Mouse (Mus musculus) thymus, postnatal 4 days (tissue): Measurements from ENCODE around the gene Slc16a8.
A peak's percentile ranks its signal among the peaks of the same experiment; 100 is the strongest.

Experiments used
- DNase-seq: peaks from one replicate; pipeline ENCODE4 v3.0.0; 2021

The Slc16a8 gene

GRCm38 (mm10) chr15:79254661-79255060 is at the start of gene Slc16a8:
Gene Slc16a8 (minus strand): TSS chr15:79254761.
- DNase-seq: no peak

- peak; percentile 78 for DNase-seq
Observed at GRCm38 (mm10) chr15:79303725-79304124, 49.2 kb upstream of the Slc16a8 start.

GRCm38 (mm10) chr15:79299563-79300155 is 45.1 kb upstream of the Slc16a8 start:
- no peak for DNase-seq

GRCm38 (mm10) chr15:79298553-79298952 is 44.0 kb upstream of the Slc16a8 start:
- DNase-seq: no peak

- no peak for DNase-seq
Observed at GRCm38 (mm10) chr15:79292779-79293178, 38.2 kb upstream of the Slc16a8 start.

GRCm38 (mm10) chr15:79290340-79290739 is 35.8 kb upstream of the Slc16a8 start:
- DNase-seq: no peak

GRCm38 (mm10) chr15:79289441-79289840 is 34.9 kb upstream of the Slc16a8 start:
- no peak for DNase-seq

- DNase-seq: no peak
Observed at GRCm38 (mm10) chr15:79288387-79288786, 33.8 kb upstream of the Slc16a8 start.

- DNase-seq: no peak
Observed at GRCm38 (mm10) chr15:79287091-79287490, 32.5 kb upstream of the Slc16a8 start.

GRCm38 (mm10) chr15:79286141-79286540 is 31.6 kb upstream of the Slc16a8 start:
- no peak for DNase-seq

- no peak for DNase-seq
Observed at GRCm38 (mm10) chr15:79285399-79285798, 30.8 kb upstream of the Slc16a8 start, which contains the start of gene Baiap2l2. Gene Baiap2l2 (minus strand): TSS chr15:79285537.

- DNase-seq: no peak
Observed at GRCm38 (mm10) chr15:79283371-79283770, 28.8 kb upstream of the Slc16a8 start.

GRCm38 (mm10) chr15:79282434-79282833 is 27.9 kb upstream of the Slc16a8 start:
- no peak for DNase-seq

- peak; percentile 78 for DNase-seq
Observed at GRCm38 (mm10) chr15:79281389-79281788, 26.8 kb upstream of the Slc16a8 start.

GRCm38 (mm10) chr15:79280850-79281249 is 26.3 kb upstream of the Slc16a8 start:
- DNase-seq: peak; percentile 68

GRCm38 (mm10) chr15:79280209-79280608 is 25.6 kb upstream of the Slc16a8 start:
- DNase-seq: peak; percentile 80

- peak; percentile 13 for DNase-seq
Observed at GRCm38 (mm10) chr15:79277728-79278127, 23.2 kb upstream of the Slc16a8 start.

- peak; percentile 4 for DNase-seq
Observed at GRCm38 (mm10) chr15:79273020-79273419, 18.5 kb upstream of the Slc16a8 start.

GRCm38 (mm10) chr15:79271124-79271746 is 16.7 kb upstream of the Slc16a8 start:
- peak; percentile 90 for DNase-seq

- peak; percentile 93 for DNase-seq
Observed at GRCm38 (mm10) chr15:79270317-79271123, 16.0 kb upstream of the Slc16a8 start.

- DNase-seq: no peak
Observed at GRCm38 (mm10) chr15:79268521-79268920, 14.0 kb upstream of the Slc16a8 start.

GRCm38 (mm10) chr15:79265384-79265783 is 10.8 kb upstream of the Slc16a8 start:
- DNase-seq: no peak

GRCm38 (mm10) chr15:79263726-79264125 is 9.2 kb upstream of the Slc16a8 start:
- no peak for DNase-seq

- no peak for DNase-seq
Observed at GRCm38 (mm10) chr15:79262786-79263309, 8.3 kb upstream of the Slc16a8 start.
